Mouse (Mus musculus) heart, embryonic 10.5 days (tissue): ENCODE measurements around the gene Tmcc2. TPM values are rescaled to one million over a fixed set of nuclear protein-coding genes. Genes with fewer than 3 reads are reported as not detected.

Source experiments
- DNase-seq: peaks from one replicate; pipeline ENCODE4 v3.0.0-alpha.2; 2017; ENCODE audit warnings: low spot score
- H3K27ac ChIP-seq: fragments of 300-500 bp; sonication (generic); 2 replicates; pipeline ENCODE4 v1.5.1; 2016; ENCODE audit warnings: mild to moderate bottlenecking
- H3K27me3 ChIP-seq: fragments of 300-500 bp; sonication (generic); 2 replicates; pipeline ENCODE4 v1.6.1; 2016; ENCODE audit warnings: mild to moderate bottlenecking; ENCODE audit not compliant: poor library complexity, insufficient read depth, severe bottlenecking
- H3K36me3 ChIP-seq: fragments of 300-500 bp; sonication (generic); 2 replicates; pipeline ENCODE4 v1.6.1; 2016; ENCODE audit warnings: mild to moderate bottlenecking, moderate library complexity
- H3K4me1 ChIP-seq: fragments of 300-500 bp; sonication (generic); 2 replicates; pipeline ENCODE4 v1.6.1; 2016; ENCODE audit warnings: mild to moderate bottlenecking
- H3K4me3 ChIP-seq: fragments of 300-500 bp; sonication (generic); 2 replicates; pipeline ENCODE4 v1.5.1; 2016; ENCODE audit warnings: mild to moderate bottlenecking, moderate library complexity
- H3K9me3 ChIP-seq: fragments of 300-500 bp; sonication (generic); 2 replicates; pipeline ENCODE4 v1.6.1; 2016; ENCODE audit warnings: mild to moderate bottlenecking, moderate library complexity
- WGBS: fragments of 180-500 bp; shearing (Covaris S2); methylation state at CpG from one replicate; pipeline ENCODE4 v1.1.7; 2016; 5-methylcytosine and 5-hydroxymethylcytosine counted together
- polyA plus RNA-seq: library from polyadenylated mRNA; unstranded; fragments of >200 nt; fragmentation: Nextera tagmentation; extraction: Ambion mirVana; gene quantifications from 2 replicates; pipeline ENCODE4 v1.2.1, GENCODE M21; 2016

The Tmcc2 gene
- polyA plus RNA-seq, 1 experiment from 2014 or later: 10.1 TPM

DNA sequence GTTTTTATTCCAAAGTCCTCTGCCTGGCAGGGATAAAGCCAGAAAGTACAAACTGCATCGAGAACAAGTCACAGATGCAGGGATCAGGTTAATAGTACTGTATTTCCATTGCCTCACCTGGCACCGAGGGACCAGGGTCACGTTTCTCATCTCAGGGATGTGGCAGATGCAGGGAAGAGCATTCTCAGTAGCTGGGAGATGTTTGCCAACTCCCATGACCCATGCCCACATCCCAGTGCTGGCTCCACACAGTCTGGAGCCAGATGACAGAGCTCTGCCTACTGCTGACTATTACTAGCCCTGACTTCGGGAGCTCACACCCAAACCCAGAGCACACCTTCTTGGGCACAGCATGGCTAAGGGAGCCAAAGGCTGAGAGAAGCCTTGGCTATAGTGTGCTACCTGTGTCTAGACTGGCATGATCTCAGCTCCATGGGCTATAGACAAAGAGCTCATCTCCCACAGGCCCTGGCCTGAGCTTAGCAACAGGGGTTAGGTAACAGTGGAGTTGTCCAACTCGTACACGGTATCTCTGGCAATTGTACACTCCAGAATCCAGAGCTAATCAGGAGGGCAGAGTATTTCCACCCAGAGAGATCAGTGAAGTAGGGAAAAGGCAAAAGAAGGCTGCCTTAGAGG, 18.1 kb downstream of the Tmcc2 start:
- DNase-seq: no peak
- Histone ChIP-seq H3K27me3 (no peaks in the 10 kb centered on the region), H3K9me3 (no peaks in the 10 kb centered on the region), H3K4me1 (peaks cover 70% of the 10 kb centered on the region), H3K4me3 (no peak overlapping the region), H3K27ac (peak overlapping the region; percentile 81), H3K36me3 (peaks cover 8% of the 10 kb centered on the region; the same call in 1 of the 2 replicates)
- WGBS: 82% methylated on average over 6 of the region's 6 CpGs

DNA sequence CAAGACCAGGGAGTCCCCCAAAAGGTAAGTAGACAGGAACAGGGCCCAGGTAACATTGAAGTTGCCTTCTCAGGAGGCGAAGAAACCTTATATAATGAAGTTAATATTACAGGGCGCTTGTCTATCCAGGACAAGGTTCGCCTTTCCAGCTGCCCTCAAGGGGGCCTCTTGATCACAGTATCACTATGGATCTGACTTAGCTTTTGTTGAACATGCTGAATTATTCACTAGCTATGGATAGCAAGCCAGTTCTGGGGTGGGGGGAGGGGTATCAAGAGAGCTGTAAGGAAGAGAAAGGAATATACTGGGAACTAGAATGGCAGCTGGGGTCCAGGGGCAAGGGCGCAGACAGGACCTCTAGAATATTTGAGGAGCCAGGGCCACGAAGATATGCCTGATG, 18.7 kb downstream of the Tmcc2 start:
- peaks cover 72% of the 10 kb centered on the region for H3K4me1 ChIP-seq
- H3K36me3 ChIP-seq: peaks cover 3% of the 10 kb centered on the region; the same call in 1 of the 2 replicates
- no peak overlapping the region for H3K4me3 ChIP-seq
- H3K27ac ChIP-seq: peak overlapping the region; percentile 81
- WGBS: 81% methylated on average over 5 of the region's 5 CpGs
- no peaks in the 10 kb centered on the region for H3K9me3 ChIP-seq
- DNase-seq: no peak
- no peaks in the 10 kb centered on the region for H3K27me3 ChIP-seq

DNA sequence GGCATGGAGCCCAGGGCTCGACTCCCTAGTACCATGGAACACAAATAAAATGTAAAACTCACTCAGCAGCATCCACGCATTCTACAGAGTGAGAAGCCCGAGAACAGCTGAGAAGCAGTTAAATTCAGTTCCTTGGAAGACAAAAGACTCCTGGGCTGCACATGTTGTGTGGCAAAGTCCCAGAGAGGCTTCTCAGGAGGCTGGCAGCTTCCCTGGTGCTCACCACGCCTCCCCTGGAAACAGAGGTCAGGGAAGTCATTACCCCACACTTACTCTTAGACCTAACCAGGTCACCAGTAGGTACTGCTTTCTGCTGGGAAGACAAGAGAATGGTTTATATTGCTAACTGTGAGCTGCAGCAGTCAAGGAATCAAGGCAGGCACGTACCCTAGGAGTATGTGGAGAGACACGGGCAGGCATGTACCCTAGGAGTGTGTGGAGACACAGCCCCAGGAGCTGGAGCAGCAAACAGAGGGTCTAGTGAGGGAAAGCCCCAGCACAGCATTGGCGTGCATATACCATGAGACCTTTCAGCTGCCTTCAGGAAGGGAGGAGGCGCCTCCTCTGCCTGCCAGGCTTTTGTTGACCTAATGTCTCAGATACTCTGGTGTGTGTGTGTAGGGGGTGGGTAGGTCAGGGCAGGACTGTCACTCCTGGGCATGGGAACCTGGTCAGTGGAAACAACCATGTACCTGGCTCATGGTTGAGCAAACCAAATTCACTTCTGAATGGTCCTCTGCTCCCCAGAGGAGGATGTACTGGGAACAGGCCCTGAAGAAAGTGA, 19.6 kb downstream of the Tmcc2 start:
- Histone ChIP-seq H3K36me3 (peaks cover 3% of the 10 kb centered on the region; the same call in 1 of the 2 replicates), H3K9me3 (no peaks in the 10 kb centered on the region), H3K4me3 (no peak overlapping the region), H3K4me1 (peaks cover 68% of the 10 kb centered on the region), H3K27me3 (no peaks in the 10 kb centered on the region), H3K27ac (peak overlapping the region; percentile 43; the same call in 1 of the 2 replicates)
- WGBS: 69% methylated on average over 8 of the region's 8 CpGs
- no peak for DNase-seq

DNA sequence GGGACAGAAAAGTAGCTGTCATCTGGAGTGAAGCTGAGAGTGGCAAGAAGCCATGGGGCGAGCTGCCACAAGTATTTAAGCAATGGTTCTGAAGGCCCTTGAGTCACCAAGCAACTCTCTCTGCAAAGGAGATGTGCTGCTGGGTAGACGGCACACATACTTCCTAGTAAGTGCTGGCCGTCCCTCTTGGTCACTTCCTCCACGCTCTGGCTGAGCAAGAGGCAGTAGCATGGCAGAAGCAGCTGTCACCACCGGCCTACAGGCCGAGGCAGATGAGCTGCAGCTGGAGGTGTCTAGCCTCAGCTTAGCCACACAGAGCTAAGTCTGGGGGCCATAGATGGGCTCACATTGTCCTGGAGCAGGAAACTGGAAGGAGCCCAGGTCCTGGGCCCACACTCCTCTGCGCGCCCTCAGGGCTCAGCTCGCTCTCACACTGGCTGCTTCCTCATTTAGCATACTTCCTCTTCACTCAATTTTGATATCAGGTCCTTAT, 20.4 kb downstream of the Tmcc2 start:
- Histone ChIP-seq H3K27ac (peak overlapping the region; percentile 23; the same call in 1 of the 2 replicates), H3K9me3 (no peaks in the 10 kb centered on the region), H3K36me3 (peaks cover 3% of the 10 kb centered on the region; the same call in 1 of the 2 replicates), H3K4me3 (no peak overlapping the region), H3K27me3 (no peaks in the 10 kb centered on the region), H3K4me1 (peaks cover 60% of the 10 kb centered on the region)
- no peak for DNase-seq
- WGBS: 72% methylated on average over 9 of the region's 9 CpGs

DNA sequence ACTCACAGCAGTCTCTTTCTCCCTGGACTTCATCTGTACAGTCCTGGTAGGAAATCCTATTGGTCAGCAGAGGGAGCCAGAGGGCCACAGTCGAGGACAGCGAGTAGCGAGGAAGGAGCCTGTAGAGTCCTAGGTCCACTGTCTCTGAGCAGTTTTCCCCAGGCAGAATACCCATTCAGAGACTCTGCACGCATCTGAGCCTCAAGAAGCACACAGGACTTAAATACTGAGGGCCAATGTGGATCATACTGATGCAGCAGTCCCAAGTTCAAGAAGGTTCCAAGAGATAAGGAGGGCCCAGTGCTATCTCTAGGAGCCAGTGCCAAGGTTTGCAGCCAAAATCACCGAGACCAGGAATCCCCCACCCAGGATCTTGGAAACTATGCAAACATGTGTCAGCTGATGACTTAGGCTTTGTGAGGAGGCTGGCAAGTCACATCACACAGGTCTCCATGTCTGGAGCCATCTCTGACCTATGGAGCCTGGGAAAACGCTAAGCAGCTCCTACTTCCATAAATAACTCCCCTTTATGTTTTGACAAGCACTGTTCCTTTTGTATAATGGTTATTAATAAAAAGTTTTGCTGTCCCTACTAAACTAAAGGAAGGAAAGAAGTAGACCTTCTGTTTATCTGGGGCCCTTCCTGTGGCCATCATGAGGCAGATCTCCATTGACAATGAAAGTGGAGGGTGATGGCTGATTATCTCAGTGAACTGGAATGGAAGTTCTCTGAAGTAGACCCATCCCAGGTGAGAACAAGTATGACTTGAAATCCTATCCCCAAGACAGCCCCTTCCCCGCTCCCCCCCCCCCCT, 23.2 kb downstream of the Tmcc2 start:
- peaks cover 46% of the 10 kb centered on the region for H3K4me1 ChIP-seq
- peak overlapping the region; percentile 59; the same call in 1 of the 2 replicates for H3K27ac ChIP-seq
- H3K4me3 ChIP-seq: peak overlapping the region; percentile 36; the same call in 1 of the 2 replicates
- 30% methylated on average over 7 of the region's 7 CpGs for WGBS
- no peaks in the 10 kb centered on the region for H3K9me3 ChIP-seq
- DNase-seq: peak; percentile 95
- H3K27me3 ChIP-seq: no peaks in the 10 kb centered on the region
- peaks cover 8% of the 10 kb centered on the region; the same call in 1 of the 2 replicates for H3K36me3 ChIP-seq

DNA sequence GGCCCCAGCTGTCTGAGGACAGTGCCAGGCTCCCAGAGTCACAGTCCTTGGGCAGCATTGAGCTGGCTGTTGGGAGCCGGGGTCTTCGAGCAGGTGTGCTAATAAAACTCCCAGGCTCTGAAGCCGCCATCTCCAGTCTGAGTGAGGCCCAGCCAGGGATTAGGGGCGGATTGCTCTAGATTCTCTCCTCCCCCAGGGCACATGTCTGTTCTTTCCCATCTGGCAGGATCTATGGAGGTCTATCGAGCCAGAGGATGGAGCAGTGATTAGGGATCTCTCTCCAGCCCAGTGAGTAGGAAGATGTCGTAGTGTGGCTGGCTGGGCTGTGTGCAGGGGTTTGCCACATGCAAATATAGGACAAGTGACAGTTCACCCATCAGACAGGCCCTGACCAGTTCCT, 24.1 kb downstream of the Tmcc2 start:
- Histone ChIP-seq H3K9me3 (no peaks in the 10 kb centered on the region), H3K27me3 (no peaks in the 10 kb centered on the region), H3K4me1 (peaks cover 43% of the 10 kb centered on the region), H3K4me3 (peak overlapping the region; percentile 36), H3K36me3 (peaks cover 8% of the 10 kb centered on the region; the same call in 1 of the 2 replicates), H3K27ac (peak overlapping the region; percentile 59; the same call in 1 of the 2 replicates)
- WGBS: 76% methylated on average over 6 of the region's 6 CpGs
- no peak for DNase-seq

DNA sequence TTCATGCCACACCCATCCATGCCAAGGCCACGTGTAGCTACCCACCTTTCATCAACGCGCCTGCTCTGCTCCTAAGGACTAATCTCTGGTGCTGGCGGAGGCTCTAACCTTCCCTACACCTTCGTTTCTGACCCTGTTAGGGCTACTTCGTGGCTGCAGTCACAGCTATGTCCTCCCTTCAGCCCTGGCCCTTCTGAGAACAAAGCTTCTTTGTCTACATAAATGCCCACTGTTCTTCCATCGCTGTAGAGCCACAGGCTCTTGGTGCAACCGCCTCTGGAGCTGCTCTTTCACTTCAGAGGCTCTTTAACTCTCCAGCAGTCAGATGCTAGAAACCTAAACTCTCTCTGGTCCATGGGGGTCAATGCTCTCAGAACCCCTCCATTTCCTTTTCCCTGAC, 24.8 kb downstream of the Tmcc2 start:
- DNase-seq: no peak
- Histone ChIP-seq H3K36me3 (peaks cover 13% of the 10 kb centered on the region), H3K9me3 (no peaks in the 10 kb centered on the region), H3K4me3 (peak overlapping the region; percentile 36; the same call in 1 of the 2 replicates), H3K27ac (no peak overlapping the region), H3K4me1 (peaks cover 41% of the 10 kb centered on the region), H3K27me3 (no peaks in the 10 kb centered on the region)
- 72% methylated on average over 8 of the region's 8 CpGs for WGBS

DNA sequence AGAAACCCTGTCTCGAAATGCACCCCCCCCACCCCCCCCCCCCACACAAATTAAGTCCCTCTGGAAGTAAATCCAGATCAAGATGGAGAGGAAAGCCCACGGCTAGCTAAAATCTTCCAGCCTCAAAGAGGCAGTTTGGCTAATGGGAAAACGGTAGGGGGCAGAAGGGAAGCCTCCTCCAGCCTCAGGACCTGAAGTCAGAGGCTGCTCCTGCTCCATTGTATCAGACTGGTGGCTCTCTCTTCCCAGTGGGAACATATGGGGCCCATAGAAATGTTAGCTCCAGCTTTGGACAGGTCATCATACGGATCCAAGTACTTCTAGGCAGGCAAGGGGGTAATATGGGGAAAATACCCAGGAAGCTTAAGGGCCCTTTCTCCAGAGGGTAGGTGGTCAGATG, 25.4 kb downstream of the Tmcc2 start:
- 71% methylated on average over 4 of the region's 4 CpGs for WGBS
- H3K9me3 ChIP-seq: no peaks in the 10 kb centered on the region
- peak overlapping the region; percentile 36 for H3K4me3 ChIP-seq
- peaks cover 35% of the 10 kb centered on the region for H3K4me1 ChIP-seq
- DNase-seq: no peak
- H3K27ac ChIP-seq: no peak overlapping the region
- H3K27me3 ChIP-seq: no peaks in the 10 kb centered on the region
- H3K36me3 ChIP-seq: peaks cover 17% of the 10 kb centered on the region

DNA sequence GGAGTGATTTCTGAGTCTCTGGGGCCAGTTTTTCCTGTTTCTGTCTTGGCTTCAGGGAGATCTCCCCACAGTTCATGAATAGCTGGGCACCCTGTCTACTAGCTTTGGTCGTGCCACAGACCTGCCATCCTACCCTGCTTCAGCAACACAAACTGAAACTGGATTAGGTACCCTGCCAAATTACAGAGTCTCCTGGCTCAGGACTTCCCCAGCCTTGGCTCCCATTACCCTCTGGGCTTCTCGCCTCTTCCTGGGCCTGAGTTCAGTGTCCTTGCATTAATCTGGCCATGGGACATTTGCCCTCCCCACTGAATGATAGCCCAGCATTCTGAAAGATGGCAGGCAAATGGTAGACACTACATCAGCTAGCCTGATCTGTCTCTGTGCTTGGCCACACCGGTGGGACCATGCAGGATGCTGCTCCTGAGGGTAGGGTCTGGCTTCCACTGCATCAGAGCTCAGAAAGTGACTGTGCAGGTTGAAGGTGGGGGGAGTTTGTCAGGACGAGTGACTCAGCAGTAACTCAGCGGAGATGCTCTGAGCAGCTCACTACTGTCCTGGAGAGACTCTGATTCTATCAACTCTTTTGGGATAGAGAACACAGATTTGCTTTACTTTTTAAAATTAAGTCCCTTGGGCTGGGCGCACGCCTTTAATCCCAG, 26.1 kb downstream of the Tmcc2 start:
- Histone ChIP-seq H3K4me3 (no peak overlapping the region), H3K36me3 (peaks cover 22% of the 10 kb centered on the region)
- no peak for DNase-seq

DNA sequence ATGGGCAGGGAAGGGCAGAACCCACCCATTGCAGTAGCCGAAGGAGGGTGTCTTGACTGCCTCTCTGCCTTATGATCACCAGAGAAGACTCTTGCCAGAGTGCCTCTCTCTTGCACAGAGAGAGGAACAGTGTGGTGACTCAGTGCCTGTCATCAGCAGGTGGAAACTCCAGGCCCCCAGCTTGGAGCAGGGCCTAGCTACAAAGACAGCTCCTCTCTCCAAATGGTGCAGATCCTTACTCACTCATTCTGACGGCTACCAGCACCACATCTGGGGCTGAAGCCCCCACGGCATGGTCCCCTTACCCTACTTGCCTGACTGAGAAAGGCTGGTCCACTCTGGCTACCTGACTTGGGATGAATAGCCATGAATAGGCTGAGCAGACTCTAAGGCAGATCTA, 26.7 kb downstream of the Tmcc2 start:
- no peak for DNase-seq
- Histone ChIP-seq H3K9me3 (no peaks in the 10 kb centered on the region), H3K4me1 (peaks cover 35% of the 10 kb centered on the region), H3K27me3 (no peaks in the 10 kb centered on the region), H3K4me3 (no peak overlapping the region), H3K27ac (no peak overlapping the region), H3K36me3 (peaks cover 29% of the 10 kb centered on the region)
- 78% methylated on average over 3 of the region's 3 CpGs for WGBS

More for the DNA sequence above, 26.1 kb downstream of the Tmcc2 start:
- no peaks in the 10 kb centered on the region for H3K9me3 ChIP-seq
- H3K4me1 ChIP-seq: peaks cover 35% of the 10 kb centered on the region
- 82% methylated on average over 7 of the region's 7 CpGs for WGBS
- H3K27ac ChIP-seq: no peak overlapping the region
- H3K27me3 ChIP-seq: no peaks in the 10 kb centered on the region

DNA sequence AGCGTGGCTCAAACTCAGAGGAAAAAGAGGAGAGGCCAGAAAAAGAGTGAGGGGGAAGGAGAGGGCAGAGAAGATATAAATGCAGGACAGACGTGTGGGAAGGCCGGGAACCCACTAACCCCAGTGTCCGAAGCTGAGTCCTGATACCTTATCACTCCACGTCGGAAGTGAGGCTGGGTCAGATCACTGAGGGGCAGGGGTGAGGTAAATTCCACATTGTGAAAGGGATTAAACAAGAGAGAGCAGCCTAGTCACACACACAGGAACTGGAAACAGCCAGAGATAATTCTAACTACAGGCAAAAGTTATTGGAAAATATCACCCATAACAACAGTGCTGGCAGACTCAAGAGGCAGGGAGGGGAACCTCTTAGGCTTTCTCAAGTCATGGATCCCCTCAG, 29.1 kb downstream of the Tmcc2 start:
- Histone ChIP-seq H3K4me3 (no peak overlapping the region), H3K4me1 (peaks cover 32% of the 10 kb centered on the region), H3K9me3 (no peaks in the 10 kb centered on the region), H3K36me3 (peaks cover 52% of the 10 kb centered on the region), H3K27me3 (no peaks in the 10 kb centered on the region), H3K27ac (peak overlapping the region; percentile 38)
- no peak for DNase-seq
- 18% methylated on average over 6 of the region's 6 CpGs for WGBS

DNA sequence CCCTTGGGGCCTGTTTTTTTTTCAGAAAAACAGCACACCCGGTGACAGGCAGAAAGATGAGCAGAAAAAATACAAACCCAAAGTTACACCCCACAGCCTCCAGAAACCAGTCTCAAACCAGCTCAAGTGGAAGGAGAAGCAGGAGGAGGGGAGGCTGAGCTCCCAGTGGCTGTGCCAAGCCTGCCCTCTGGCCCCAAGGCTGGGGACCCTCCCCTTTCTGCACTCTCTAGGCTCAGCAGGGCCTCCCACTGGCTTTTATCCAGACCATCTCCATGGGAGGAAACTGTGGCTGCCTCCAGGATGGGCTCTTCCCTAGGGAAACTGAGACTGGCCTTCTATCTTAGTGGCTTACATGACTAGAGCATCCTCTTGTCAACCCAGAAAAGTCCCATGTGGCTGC, 34.2 kb downstream of the Tmcc2 start:
- Histone ChIP-seq H3K4me1 (peaks cover 41% of the 10 kb centered on the region), H3K9me3 (no peaks in the 10 kb centered on the region), H3K27ac (no peak overlapping the region), H3K36me3 (peaks cover 49% of the 10 kb centered on the region), H3K27me3 (no peaks in the 10 kb centered on the region), H3K4me3 (no peak overlapping the region)
- DNase-seq: no peak
- 42% methylated on average over 1 of the region's 1 CpGs for WGBS
